Mouse (Mus musculus): ENCODE measurements around the gene Dgkz. TPM values are rescaled to one million over a fixed set of nuclear protein-coding genes. Genes with fewer than 3 reads are reported as not detected.

Dgkz gene
- polyA plus RNA-seq (2016; fragmentation: Nextera tagmentation; extraction: Ambion mirVana): 36.0 and 41.6 TPM in 2 replicates

DNA sequence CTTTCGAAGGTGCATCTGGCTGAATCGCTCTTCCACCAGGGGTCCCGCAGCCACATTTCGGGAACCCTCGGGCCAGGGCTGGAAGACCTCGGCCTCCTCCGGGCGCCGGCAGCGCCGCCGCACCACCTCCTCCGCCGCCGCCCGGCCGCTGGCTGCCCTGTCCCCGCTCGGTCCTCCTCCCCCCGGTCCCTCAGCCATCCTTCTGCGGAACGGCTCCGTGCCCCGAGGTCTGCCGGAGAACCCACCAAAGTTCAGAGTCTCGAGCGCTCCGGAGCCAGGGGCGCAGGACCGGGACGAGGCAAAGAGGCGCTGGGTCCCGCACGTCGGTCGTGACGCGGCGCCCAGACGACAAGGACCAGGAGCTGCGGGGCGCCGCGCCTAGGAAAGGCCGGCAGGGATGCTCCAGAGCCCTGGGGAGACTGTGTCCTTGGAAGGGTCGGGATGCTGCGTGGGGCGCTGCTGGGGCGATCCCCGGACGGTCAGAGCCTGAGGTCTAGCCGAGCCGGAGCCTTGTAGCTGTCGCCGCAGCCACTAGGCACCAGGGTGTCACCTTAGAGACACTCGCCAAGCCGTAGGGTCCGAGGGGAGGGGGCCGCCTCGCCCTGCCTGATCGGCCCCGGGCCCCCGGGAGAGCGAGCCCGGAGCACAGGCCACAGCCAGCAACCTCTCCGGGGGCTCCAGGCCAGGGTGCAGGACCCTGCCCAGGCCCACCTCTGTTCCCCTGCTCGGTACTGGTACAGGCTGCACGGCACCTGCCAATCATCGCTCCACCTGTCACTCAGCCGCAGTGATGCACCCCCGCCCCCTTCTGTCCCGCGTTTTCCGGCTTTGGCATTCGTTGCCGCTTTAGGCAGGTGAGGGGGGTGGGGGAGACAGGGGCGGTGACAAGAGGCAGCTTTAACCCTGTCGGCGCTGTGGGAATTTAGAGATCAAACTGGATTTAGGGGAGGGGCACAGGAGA, at the start of gene Dgkz:
Dgkz (minus strand) TSS at position 284 of the 961 bp plus-strand sequence.
- peak within 1 kb of the TSS; percentile 67 for H3K4me2 ChIP-seq (replicated peaks)
- peaks cover 38% of the 10 kb centered on the region for H3K27me3 ChIP-seq (replicated peaks)
- no peak within 1 kb of the TSS; the same call in 1 of the 2 replicates for H3K27ac ChIP-seq
- no peak for ATAC-seq (ENCODE audit: low FRiP score, low read depth)
- H3K9ac ChIP-seq: peak within 1 kb of the TSS; percentile 49
- no peaks in the 10 kb centered on the region for H3K36me3 ChIP-seq
- peaks cover 62% of the 10 kb centered on the region for H3K4me1 ChIP-seq
- WGBS: 2% methylated on average over 79 of the region's 79 CpGs
- H3K9me3 ChIP-seq: no peaks in the 10 kb centered on the region
- H3K4me3 ChIP-seq: peak within 1 kb of the TSS; percentile 38

DNA sequence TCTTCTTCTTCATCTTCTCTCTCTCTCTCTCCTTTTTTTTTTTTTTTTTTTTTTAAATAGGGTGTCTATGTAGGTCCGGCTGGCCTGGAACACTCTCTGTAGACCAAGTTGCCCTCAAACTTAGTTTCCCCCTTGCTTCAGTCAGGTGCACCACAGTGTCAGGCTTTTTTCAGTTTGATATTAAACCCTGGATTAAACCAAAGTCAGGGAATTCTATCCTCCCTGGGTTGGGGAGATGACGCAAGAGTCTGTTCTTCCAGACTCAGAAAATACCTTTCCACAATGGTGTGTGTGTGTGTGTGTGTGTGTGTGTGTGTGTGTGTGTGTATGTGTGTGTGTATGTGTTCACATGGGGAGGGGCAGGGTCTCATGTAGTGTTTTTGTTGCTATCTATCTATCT, 49.5 kb upstream of the Dgkz start:
- ATAC-seq (ENCODE audit: low FRiP score, low read depth): no peak
- 85% methylated on average over 2 of the region's 2 CpGs for WGBS
- Histone ChIP-seq H3K36me3 (no peaks in the 10 kb centered on the region), H3K9me3 (no peaks in the 10 kb centered on the region), H3K9ac (no peak overlapping the region), H3K4me3 (no peak overlapping the region), H3K4me2 (replicated peaks) (no peak overlapping the region), H3K27me3 (replicated peaks) (peaks cover 35% of the 10 kb centered on the region), H3K27ac (no peak overlapping the region), H3K4me1 (peaks cover 10% of the 10 kb centered on the region)

DNA sequence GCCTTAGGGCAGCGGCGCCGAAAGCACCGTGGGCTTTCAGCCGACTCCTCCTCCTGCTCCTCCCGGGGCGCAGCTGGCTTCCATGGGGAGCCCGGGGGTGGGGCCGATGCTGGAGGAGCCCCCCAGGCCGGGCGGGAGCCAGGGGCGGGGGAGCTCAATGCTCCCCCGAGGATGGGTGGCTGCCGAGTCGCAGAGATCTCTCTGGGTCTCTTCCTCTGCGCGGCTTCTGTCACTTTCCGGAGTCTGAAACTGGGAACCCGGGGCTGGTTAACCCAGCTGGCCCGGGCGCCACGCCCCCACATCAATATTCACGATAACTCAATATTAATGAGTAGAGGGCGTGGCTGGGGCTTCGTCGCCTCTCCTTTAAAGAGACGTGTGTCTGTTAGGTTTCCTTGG, 48.6 kb upstream of the Dgkz start, which contains the start of gene Creb3l1:
Creb3l1 (minus strand) TSS at position 229 of the 399 bp plus-strand sequence.
- under 1% methylated on average over 19 of the region's 27 CpGs for WGBS
- peak; percentile 61 for ATAC-seq (ENCODE audit: low FRiP score, low read depth)
- Histone ChIP-seq H3K9me3 (no peaks in the 10 kb centered on the region), H3K4me2 (replicated peaks) (peak within 1 kb of the TSS; percentile 100), H3K27ac (no peak within 1 kb of the TSS), H3K4me3 (peak within 1 kb of the TSS; percentile 62), H3K4me1 (peaks cover 10% of the 10 kb centered on the region), H3K36me3 (no peaks in the 10 kb centered on the region), H3K27me3 (replicated peaks) (peaks cover 35% of the 10 kb centered on the region), H3K9ac (peak within 1 kb of the TSS; percentile 73)

DNA sequence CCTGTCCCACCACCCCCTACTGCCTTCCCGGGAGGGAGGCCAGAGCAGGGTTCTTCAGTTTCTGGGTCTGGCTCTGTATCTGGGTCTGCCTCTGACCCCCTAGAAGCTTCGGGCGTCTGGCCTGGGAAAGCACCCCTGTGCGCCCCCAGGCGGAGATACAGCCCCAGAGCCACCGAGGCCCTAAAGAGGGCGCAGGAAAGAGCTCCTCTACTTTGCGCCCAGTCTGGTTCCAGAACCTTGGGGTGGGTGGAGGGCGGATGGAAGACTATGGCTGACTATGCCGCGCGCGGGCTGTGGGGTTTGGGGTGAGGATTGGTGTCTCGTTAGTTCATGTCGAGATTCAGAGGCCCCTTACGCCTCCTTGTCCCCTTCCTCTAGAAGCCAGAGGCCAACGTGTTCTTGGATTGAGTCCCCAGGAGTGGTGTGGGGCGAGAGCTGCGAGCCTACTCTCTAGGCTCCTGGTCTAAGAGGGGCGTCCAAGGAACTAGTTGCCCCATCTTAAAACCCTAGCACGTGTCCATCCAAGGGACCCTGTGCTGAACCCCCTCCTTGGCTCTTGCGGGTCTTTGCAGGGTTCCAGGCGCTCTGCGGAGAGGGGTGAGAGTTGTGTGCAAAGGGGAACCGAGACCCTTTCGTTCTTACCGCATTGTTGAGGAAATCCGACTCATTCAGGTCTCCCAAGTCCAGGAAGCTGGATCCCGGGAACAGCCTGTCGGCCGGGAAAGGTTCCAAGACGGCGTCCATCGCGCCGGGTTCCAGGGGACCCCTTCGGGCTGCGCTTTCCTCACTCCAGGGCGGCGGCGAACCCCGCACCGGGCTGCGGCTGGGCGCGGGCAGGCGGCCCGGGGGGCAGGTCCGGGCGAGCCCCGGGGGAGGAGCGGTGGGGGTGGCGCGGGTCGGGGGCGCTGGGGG, 48.0 kb upstream of the Dgkz start:
- peaks cover 35% of the 10 kb centered on the region for H3K27me3 ChIP-seq (replicated peaks)
- H3K4me1 ChIP-seq: peaks cover 10% of the 10 kb centered on the region
- peak overlapping the region; percentile 100 for H3K4me2 ChIP-seq (replicated peaks)
- no peaks in the 10 kb centered on the region for H3K9me3 ChIP-seq
- H3K36me3 ChIP-seq: no peaks in the 10 kb centered on the region
- H3K27ac ChIP-seq: no peak overlapping the region
- WGBS: 6% methylated on average over 56 of the region's 56 CpGs
- peak overlapping the region; percentile 62 for H3K4me3 ChIP-seq
- peak overlapping the region; percentile 73 for H3K9ac ChIP-seq
- peak; percentile 50; the same call in 1 of the 2 replicates for ATAC-seq (ENCODE audit: low FRiP score, low read depth)

DNA sequence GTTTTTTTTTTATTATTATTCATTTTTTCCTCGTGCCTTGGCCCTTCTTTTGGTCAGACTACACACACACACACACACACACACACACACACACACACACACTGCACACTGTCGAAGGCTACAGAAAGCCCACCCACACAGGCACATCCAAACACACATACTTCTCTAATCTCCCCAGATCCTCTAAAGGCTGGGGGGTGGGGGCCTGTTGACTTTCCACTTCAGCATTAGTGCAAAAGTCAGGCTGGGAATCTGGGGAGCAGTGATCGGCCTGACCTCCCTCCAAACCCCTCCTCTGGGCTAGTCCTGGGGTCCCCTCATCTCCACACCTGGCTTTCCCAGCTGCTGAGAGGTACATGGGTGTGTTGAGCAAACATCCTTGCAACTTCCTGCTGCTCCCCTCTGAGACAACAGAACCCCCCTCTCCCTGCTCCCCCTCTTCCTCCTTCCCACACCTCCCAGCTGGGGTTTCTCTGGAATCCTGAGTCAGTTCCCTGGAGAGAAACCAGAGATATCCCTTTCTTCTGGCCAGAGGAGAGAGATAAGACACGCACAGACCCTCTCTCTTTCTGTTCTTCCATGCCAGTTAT, 45.1 kb upstream of the Dgkz start:
- Histone ChIP-seq H3K9ac (no peak overlapping the region), H3K4me3 (no peak overlapping the region), H3K4me2 (replicated peaks) (no peak overlapping the region), H3K27ac (no peak overlapping the region), H3K9me3 (no peaks in the 10 kb centered on the region), H3K36me3 (no peaks in the 10 kb centered on the region), H3K4me1 (peaks cover 10% of the 10 kb centered on the region), H3K27me3 (replicated peaks) (peaks cover 28% of the 10 kb centered on the region)
- 72% methylated on average over 4 of the region's 4 CpGs for WGBS
- no peak for ATAC-seq (ENCODE audit: low FRiP score, low read depth)

DNA sequence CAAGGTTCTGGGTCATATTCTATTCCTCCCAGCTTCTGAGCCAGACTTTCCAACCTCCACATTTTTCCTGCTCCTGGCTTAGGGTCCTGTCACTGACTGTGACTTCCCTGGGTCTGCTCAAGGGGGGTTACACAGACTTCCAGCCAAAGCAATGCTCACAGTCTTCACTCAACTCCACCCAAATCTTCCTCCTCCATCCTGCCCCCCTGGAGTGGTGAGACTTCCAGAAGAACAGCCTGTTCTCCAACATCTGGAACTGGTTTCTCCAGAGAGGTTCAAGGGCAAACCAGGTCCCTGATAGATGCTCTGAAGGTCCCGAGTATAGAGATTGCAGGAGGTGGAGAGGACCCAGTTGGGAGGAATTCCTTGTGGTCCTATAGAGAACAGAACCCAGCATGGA, 41.8 kb upstream of the Dgkz start:
- Histone ChIP-seq H3K9ac (no peak overlapping the region), H3K9me3 (no peaks in the 10 kb centered on the region), H3K4me1 (no peaks in the 10 kb centered on the region), H3K27ac (no peak overlapping the region), H3K4me3 (no peak overlapping the region), H3K27me3 (replicated peaks) (peaks cover 5% of the 10 kb centered on the region), H3K36me3 (no peaks in the 10 kb centered on the region), H3K4me2 (replicated peaks) (no peak overlapping the region)
- WGBS: 88% methylated on average over 1 of the region's 1 CpGs
- no peak for ATAC-seq (ENCODE audit: low FRiP score, low read depth)

DNA sequence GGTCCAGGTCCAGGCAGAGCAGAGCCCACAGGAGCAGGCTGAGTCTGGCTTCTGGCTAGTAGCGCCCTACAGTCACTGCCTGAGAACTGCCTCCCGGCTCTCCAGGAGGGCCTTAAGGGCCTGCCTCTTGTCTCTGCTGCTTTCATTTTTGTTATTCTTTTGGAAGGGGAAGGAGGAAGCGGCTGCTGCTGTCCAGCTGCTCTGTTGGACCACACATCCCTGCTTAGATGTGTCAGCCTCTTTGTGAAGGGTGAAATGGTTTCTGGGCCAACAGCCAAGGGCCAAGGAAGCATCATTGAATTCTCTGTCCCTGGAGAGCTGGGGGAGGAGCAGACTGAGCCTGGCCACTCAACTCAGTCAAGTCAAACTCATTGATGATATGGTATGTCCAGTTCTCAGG, 41.3 kb upstream of the Dgkz start:
- Histone ChIP-seq H3K4me1 (no peaks in the 10 kb centered on the region), H3K36me3 (no peaks in the 10 kb centered on the region), H3K27me3 (replicated peaks) (peaks cover under 1% of the 10 kb centered on the region; the same call in 1 of the 2 replicates), H3K9me3 (no peaks in the 10 kb centered on the region), H3K27ac (no peak overlapping the region), H3K4me2 (replicated peaks) (no peak overlapping the region), H3K9ac (no peak overlapping the region), H3K4me3 (no peak overlapping the region)
- ATAC-seq (ENCODE audit: low FRiP score, low read depth): no peak
- WGBS: 44% methylated on average over 3 of the region's 3 CpGs

DNA sequence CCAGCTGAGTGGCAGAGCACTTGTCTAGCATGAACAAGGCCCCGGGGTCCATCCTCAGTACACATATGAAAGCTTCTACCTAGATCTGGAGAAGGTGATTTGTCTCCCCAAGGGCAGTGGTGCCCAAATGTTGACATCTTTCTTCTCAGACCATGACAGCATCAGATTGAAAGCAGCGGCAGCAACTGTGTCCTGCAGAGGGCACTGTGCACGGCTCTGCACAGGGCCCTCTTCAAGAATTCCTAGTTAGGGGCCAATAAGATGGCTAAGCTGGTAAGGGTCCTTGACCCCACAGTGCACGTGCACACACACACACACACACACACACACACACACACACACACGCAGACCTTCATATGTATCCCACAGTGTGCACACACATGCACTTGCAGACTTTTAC, 39.2 kb upstream of the Dgkz start:
- 0 out of 2 replicates have a peak, but pooled peaks cover 5% of the 10 kb centered on the region for H3K27me3 ChIP-seq (replicated peaks)
- H3K36me3 ChIP-seq: no peaks in the 10 kb centered on the region
- no peaks in the 10 kb centered on the region for H3K4me1 ChIP-seq
- no peak overlapping the region for H3K9ac ChIP-seq
- no peak overlapping the region for H3K27ac ChIP-seq
- no peak overlapping the region for H3K4me3 ChIP-seq
- H3K4me2 ChIP-seq (replicated peaks): no peak overlapping the region
- H3K9me3 ChIP-seq: no peaks in the 10 kb centered on the region
- WGBS: 82% methylated on average over 5 of the region's 5 CpGs
- ATAC-seq (ENCODE audit: low FRiP score, low read depth): no peak

DNA sequence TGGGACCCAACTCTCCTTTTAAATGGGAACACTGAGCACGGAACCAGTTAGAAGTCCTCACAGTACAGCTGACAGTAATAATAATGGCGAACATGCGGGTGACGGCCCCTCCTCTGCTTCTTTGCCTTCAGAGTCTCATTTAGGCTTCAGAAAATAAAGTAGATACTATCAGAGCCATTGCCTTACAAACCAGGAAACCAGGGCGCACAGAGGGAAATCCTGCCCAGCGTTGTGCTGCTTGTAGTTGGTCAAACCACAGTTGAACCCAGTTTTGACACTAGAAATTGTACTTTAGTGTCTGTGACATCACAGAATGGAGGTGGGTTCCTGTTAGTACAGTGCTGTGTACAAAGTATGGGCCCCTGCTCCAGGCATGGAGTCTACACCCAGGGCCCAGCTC, 38.6 kb upstream of the Dgkz start:
- WGBS: 87% methylated on average over 6 of the region's 6 CpGs
- H3K36me3 ChIP-seq: no peaks in the 10 kb centered on the region

DNA sequence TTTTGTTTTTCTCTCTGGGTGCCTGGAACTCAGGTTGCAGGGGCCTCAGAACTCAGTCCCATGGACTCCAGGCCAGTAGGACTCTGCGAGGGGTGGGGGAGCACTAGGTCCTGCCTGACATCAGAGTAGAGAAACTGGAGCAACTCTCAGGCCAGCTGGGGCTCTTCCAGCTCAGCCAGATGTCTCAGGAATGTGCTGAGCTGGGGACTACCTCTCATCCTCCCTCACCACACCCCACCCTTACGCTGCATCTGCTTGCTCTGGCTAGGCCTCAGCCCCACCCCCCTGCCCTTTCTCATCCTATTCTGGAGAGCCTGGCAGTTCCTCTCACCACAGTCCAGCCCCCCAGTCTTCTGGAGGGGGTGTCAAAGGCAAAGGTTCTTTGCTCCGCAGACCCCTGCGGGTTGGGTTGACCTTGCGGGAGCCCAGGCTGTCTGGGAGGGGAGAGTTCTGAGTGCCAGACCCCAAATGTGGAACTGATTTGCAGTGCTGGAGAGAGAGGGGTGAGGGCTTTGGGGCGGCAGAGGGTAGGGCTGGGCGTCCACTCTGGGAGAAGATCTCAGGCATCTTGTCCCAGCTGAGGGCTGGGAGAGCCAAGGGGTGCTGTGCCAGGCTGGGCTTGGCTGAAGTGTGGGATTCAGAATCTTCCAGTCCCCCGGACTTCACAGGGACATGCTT, 37.2 kb upstream of the Dgkz start:
- no peak for ATAC-seq (ENCODE audit: low FRiP score, low read depth)
- no peaks in the 10 kb centered on the region for H3K9me3 ChIP-seq
- H3K4me1 ChIP-seq: peaks cover 7% of the 10 kb centered on the region
- no peak overlapping the region for H3K9ac ChIP-seq
- 0 out of 2 replicates have a peak overlapping the region, but pooled peaks have one; percentile 16 for H3K4me2 ChIP-seq (replicated peaks)
- WGBS: 52% methylated on average over 8 of the region's 8 CpGs
- no peaks in the 10 kb centered on the region for H3K36me3 ChIP-seq
- H3K4me3 ChIP-seq: no peak overlapping the region
- 0 out of 2 replicates have a peak, but pooled peaks cover 5% of the 10 kb centered on the region for H3K27me3 ChIP-seq (replicated peaks)
- H3K27ac ChIP-seq: no peak overlapping the region

More for the DNA sequence above, 38.6 kb upstream of the Dgkz start:
- H3K4me3 ChIP-seq: no peak overlapping the region
- H3K4me2 ChIP-seq (replicated peaks): no peak overlapping the region
- H3K4me1 ChIP-seq: no peaks in the 10 kb centered on the region
- H3K27ac ChIP-seq: no peak overlapping the region
- H3K9ac ChIP-seq: no peak overlapping the region
- no peaks in the 10 kb centered on the region for H3K9me3 ChIP-seq
- H3K27me3 ChIP-seq (replicated peaks): 0 out of 2 replicates have a peak, but pooled peaks cover 5% of the 10 kb centered on the region
- ATAC-seq (ENCODE audit: low FRiP score, low read depth): no peak

Data from neural tube, embryonic 12.5 days (tissue).